Mouse (Mus musculus): ENCODE data around the gene Crlf1. TPM values are rescaled to one million over a fixed set of nuclear protein-coding genes. Genes with fewer than 3 reads are reported as not detected.

Crlf1 gene
- total RNA-seq, 1 experiment from 2014 or later: not detected

GRCm38 (mm10) chr8:70466305-70466704 lies 26.7 kb upstream of the Crlf1 start:
- ATAC-seq (replicated peaks in 1 of 2; ENCODE audit: insufficient read depth in 1 of 2, low FRiP score in 2 of 2, low TSS enrichment in 1 of 2, low read depth in 1 of 2, poor library complexity in 2 of 2, severe bottlenecking in 2 of 2): no peak

GRCm38 (mm10) chr8:70466771-70467170 lies 26.2 kb upstream of the Crlf1 start:
- ATAC-seq (replicated peaks in 1 of 2; ENCODE audit: insufficient read depth in 1 of 2, low FRiP score in 2 of 2, low TSS enrichment in 1 of 2, low read depth in 1 of 2, poor library complexity in 2 of 2, severe bottlenecking in 2 of 2): no peak

GRCm38 (mm10) chr8:70467229-70467725 lies 25.7 kb upstream of the Crlf1 start:
- no peak for ATAC-seq (replicated peaks in 1 of 2; ENCODE audit: insufficient read depth in 1 of 2, low FRiP score in 2 of 2, low TSS enrichment in 1 of 2, low read depth in 1 of 2, poor library complexity in 2 of 2, severe bottlenecking in 2 of 2)

GRCm38 (mm10) chr8:70467907-70468306 lies 25.1 kb upstream of the Crlf1 start:
- no peak for ATAC-seq (replicated peaks in 1 of 2; ENCODE audit: insufficient read depth in 1 of 2, low FRiP score in 2 of 2, low TSS enrichment in 1 of 2, low read depth in 1 of 2, poor library complexity in 2 of 2, severe bottlenecking in 2 of 2)

GRCm38 (mm10) chr8:70468733-70469132 lies 24.2 kb upstream of the Crlf1 start:
- no peak for ATAC-seq (replicated peaks in 1 of 2; ENCODE audit: insufficient read depth in 1 of 2, low FRiP score in 2 of 2, low TSS enrichment in 1 of 2, low read depth in 1 of 2, poor library complexity in 2 of 2, severe bottlenecking in 2 of 2)

- ATAC-seq (replicated peaks in 1 of 2; ENCODE audit: insufficient read depth in 1 of 2, low FRiP score in 2 of 2, low TSS enrichment in 1 of 2, low read depth in 1 of 2, poor library complexity in 2 of 2, severe bottlenecking in 2 of 2): peak; percentile 54 to 79; a peak in 3 of 4 replicates
These were observed 23.6 kb upstream of the Crlf1 start for GRCm38 (mm10) chr8:70469295-70469916.

- ATAC-seq (replicated peaks in 1 of 2; ENCODE audit: insufficient read depth in 1 of 2, low FRiP score in 2 of 2, low TSS enrichment in 1 of 2, low read depth in 1 of 2, poor library complexity in 2 of 2, severe bottlenecking in 2 of 2): no peak
These were observed 23.0 kb upstream of the Crlf1 start for GRCm38 (mm10) chr8:70469938-70470337.

- ATAC-seq (replicated peaks in 1 of 2; ENCODE audit: insufficient read depth in 1 of 2, low FRiP score in 2 of 2, low TSS enrichment in 1 of 2, low read depth in 1 of 2, poor library complexity in 2 of 2, severe bottlenecking in 2 of 2): no peak
These were observed 21.1 kb upstream of the Crlf1 start for GRCm38 (mm10) chr8:70471856-70472255.

- ATAC-seq (replicated peaks in 1 of 2; ENCODE audit: insufficient read depth in 1 of 2, low FRiP score in 2 of 2, low TSS enrichment in 1 of 2, low read depth in 1 of 2, poor library complexity in 2 of 2, severe bottlenecking in 2 of 2): peak; percentile 92 to 97
These were observed 16.4 kb upstream of the Crlf1 start, which contains the start of gene Klhl26 for GRCm38 (mm10) chr8:70476333-70477268. Gene Klhl26, minus strand, starts transcription at chr8:70476968.

- ATAC-seq (replicated peaks in 1 of 2; ENCODE audit: insufficient read depth in 1 of 2, low FRiP score in 2 of 2, low TSS enrichment in 1 of 2, low read depth in 1 of 2, poor library complexity in 2 of 2, severe bottlenecking in 2 of 2): peak; percentile 9 to 14; a peak in 1 of 4 replicates
These were observed 15.5 kb upstream of the Crlf1 start for GRCm38 (mm10) chr8:70477269-70477982.

GRCm38 (mm10) chr8:70481908-70482307 lies 11.1 kb upstream of the Crlf1 start:
- no peak for ATAC-seq (replicated peaks in 1 of 2; ENCODE audit: insufficient read depth in 1 of 2, low FRiP score in 2 of 2, low TSS enrichment in 1 of 2, low read depth in 1 of 2, poor library complexity in 2 of 2, severe bottlenecking in 2 of 2)

GRCm38 (mm10) chr8:70482943-70483342 lies 10.0 kb upstream of the Crlf1 start:
- ATAC-seq (replicated peaks in 1 of 2; ENCODE audit: insufficient read depth in 1 of 2, low FRiP score in 2 of 2, low TSS enrichment in 1 of 2, low read depth in 1 of 2, poor library complexity in 2 of 2, severe bottlenecking in 2 of 2): no peak

GRCm38 (mm10) chr8:70486191-70486681 lies 6.7 kb upstream of the Crlf1 start:
- ATAC-seq (replicated peaks in 1 of 2; ENCODE audit: insufficient read depth in 1 of 2, low FRiP score in 2 of 2, low TSS enrichment in 1 of 2, low read depth in 1 of 2, poor library complexity in 2 of 2, severe bottlenecking in 2 of 2): no peak

- ATAC-seq (replicated peaks in 1 of 2; ENCODE audit: insufficient read depth in 1 of 2, low FRiP score in 2 of 2, low TSS enrichment in 1 of 2, low read depth in 1 of 2, poor library complexity in 2 of 2, severe bottlenecking in 2 of 2): no peak
These were observed 5.9 kb upstream of the Crlf1 start, which contains the start of gene Tmem59l for GRCm38 (mm10) chr8:70486941-70487520. Gene Tmem59l, minus strand, starts transcription at chr8:70487358.

- no peak for ATAC-seq (replicated peaks in 1 of 2; ENCODE audit: insufficient read depth in 1 of 2, low FRiP score in 2 of 2, low TSS enrichment in 1 of 2, low read depth in 1 of 2, poor library complexity in 2 of 2, severe bottlenecking in 2 of 2)
These were observed 4.8 kb upstream of the Crlf1 start for GRCm38 (mm10) chr8:70487993-70488796.

- ATAC-seq (replicated peaks in 1 of 2; ENCODE audit: insufficient read depth in 1 of 2, low FRiP score in 2 of 2, low TSS enrichment in 1 of 2, low read depth in 1 of 2, poor library complexity in 2 of 2, severe bottlenecking in 2 of 2): no peak
These were observed 4.0 kb upstream of the Crlf1 start for GRCm38 (mm10) chr8:70488931-70489470.
